Mouse (Mus musculus) limb, embryonic 10.5 days (tissue): ENCODE results near the gene Synj2bp. TPM values are rescaled to one million over a fixed set of nuclear protein-coding genes. Genes with fewer than 3 reads are reported as not detected.
A peak's percentile ranks its signal among the peaks of the same experiment; 100 is the strongest.
"Not testable (repeated sequence)": the region's sequence is repeated elsewhere in the genome, so short reads cannot be mapped to it uniquely, and the experiment has no call there.

Experiments used
- DNase-seq: peaks from one replicate; pipeline ENCODE4 v3.0.0-alpha.2; 2017; ENCODE audit warnings: low spot score
- H3K27ac ChIP-seq: fragments of 300-500 bp; sonication (generic); 2 replicates; pipeline ENCODE4 v1.5.1; 2016; ENCODE audit warnings: mild to moderate bottlenecking
- H3K27me3 ChIP-seq: fragments of 300-500 bp; sonication (generic); 2 replicates; pipeline ENCODE4 v1.6.1; 2016; ENCODE audit warnings: low read depth, mild to moderate bottlenecking; ENCODE audit not compliant: poor library complexity, severe bottlenecking
- H3K36me3 ChIP-seq: fragments of 300-500 bp; sonication (generic); 2 replicates; pipeline ENCODE4 v1.6.1; 2016; ENCODE audit warnings: mild to moderate bottlenecking, moderate library complexity
- H3K4me1 ChIP-seq: fragments of 300-500 bp; sonication (generic); 2 replicates; pipeline ENCODE4 v1.6.1; 2016
- H3K4me3 ChIP-seq: fragments of 300-500 bp; sonication (generic); 2 replicates; pipeline ENCODE4 v1.5.1; 2016; ENCODE audit warnings: mild to moderate bottlenecking, moderate library complexity
- H3K9me3 ChIP-seq: fragments of 300-500 bp; sonication (generic); replicated peaks from 2 replicates; pipeline ENCODE4 v1.6.1; 2016; ENCODE audit warnings: mild to moderate bottlenecking
- WGBS: fragments of 180-500 bp; shearing (Covaris S2); methylation state at CpG from one replicate; pipeline ENCODE4 v1.1.7; 2016; 5-methylcytosine and 5-hydroxymethylcytosine counted together
- polyA plus RNA-seq: library from polyadenylated mRNA; unstranded; fragments of >200 nt; fragmentation: Nextera tagmentation; extraction: Ambion mirVana; gene quantifications from 2 replicates; pipeline ENCODE4 v1.2.1, GENCODE M21; 2016

The Synj2bp gene
- polyA plus RNA-seq, 1 experiment from 2014 or later: 34.5 TPM

DNA sequence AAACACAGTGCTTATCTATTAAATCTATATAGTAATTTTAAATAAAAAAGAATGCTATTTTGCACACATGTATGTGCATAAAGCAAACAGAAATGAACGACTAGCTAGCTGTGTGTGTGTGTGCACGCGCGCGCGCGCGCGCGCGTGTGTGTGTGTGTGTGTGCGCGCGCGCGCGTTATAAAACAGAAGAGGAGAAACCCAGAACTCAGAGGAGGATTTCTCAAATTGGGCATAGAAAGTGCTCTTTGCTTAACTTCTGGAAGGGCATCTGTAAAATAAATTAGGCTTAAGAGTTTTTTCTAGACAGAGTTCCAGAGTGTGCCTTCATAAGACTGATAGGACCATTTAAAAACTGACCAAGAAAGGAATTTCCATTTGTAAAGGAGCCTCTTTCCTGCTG, 49.1 kb downstream of the Synj2bp start:
- DNase-seq: peak; percentile 42
- H3K4me1 ChIP-seq: no peaks in the 10 kb centered on the region
- 0 out of 2 replicates have a peak, but pooled peaks cover 3% of the 10 kb centered on the region for H3K36me3 ChIP-seq
- no peaks in the 10 kb centered on the region for H3K27me3 ChIP-seq
- peak overlapping the region; percentile 76 for H3K4me3 ChIP-seq
- 56% methylated on average over 17 of the region's 17 CpGs for WGBS
- no peaks in the 10 kb centered on the region for H3K9me3 ChIP-seq
- peak overlapping the region; percentile 91; the same call in 1 of the 2 replicates for H3K27ac ChIP-seq

DNA sequence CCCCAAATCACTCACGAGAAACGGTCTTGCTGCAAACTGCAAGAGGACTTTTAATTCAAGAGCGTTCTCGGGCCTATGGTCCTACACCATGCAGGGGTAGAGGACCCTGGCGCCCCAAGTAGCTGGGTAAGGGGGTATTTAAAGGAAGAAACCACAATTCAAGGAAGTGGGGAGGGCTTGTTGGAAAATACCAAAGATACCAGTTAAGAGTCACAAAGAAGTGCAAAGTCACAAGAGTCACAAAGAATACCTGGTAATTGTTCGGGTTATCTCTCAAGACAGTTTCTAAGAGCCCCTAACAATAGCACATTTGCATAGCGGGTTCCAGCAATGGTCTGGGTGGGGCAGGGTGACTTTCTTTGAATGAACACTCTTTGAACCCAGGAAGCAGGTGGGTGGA, 73.7 kb downstream of the Synj2bp start:
- H3K27me3 ChIP-seq, H3K4me1 ChIP-seq, H3K27ac ChIP-seq, H3K9me3 ChIP-seq, H3K4me3 ChIP-seq, DNase-seq: not testable (repeated sequence)
- peaks cover 23% of the 10 kb centered on the region for H3K36me3 ChIP-seq
- WGBS: 94% methylated on average over 7 of the region's 7 CpGs

Other genes with a start within 250 kb of the Synj2bp start
- 0.75 and 1.0 TPM in 2 replicates for gene Slc8a3, start 199.7 kb downstream of the Synj2bp start, polyA plus RNA-seq
- gene Gm4787, start 153.4 kb downstream of the Synj2bp start, polyA plus RNA-seq: 0.24 and 0.36 TPM in 2 replicates
- gene Adam4, start 111.0 kb downstream of the Synj2bp start, polyA plus RNA-seq: 0.58 and 0.68 TPM in 2 replicates
- 109 and 113 TPM in 2 replicates for gene Cox16, start 47.8 kb downstream of the Synj2bp start, polyA plus RNA-seq
- gene Gm20498, start within 50 bp of the Synj2bp start, polyA plus RNA-seq: 26.2 and 32.4 TPM in 2 replicates
- 0.41 and 0.46 TPM in 2 replicates for gene Adam21, start 35.6 kb upstream of the Synj2bp start, polyA plus RNA-seq
- gene Med6, start 62.1 kb upstream of the Synj2bp start, polyA plus RNA-seq: 91.4 and 93.6 TPM in 2 replicates
- 0.69 and 0.73 TPM in 2 replicates for gene Ttc9, start 98.3 kb upstream of the Synj2bp start, polyA plus RNA-seq
- 0.66 and 0.67 TPM in 2 replicates for gene Map3k9, start 248.3 kb upstream of the Synj2bp start, polyA plus RNA-seq